Mouse (Mus musculus) small intestine, adult 2 months (tissue): ENCODE results near the gene 1700029I15Rik.

Experiments
- CTCF ChIP-seq: fragments of 200-500 bp; IDR thresholded peaks from 2 replicates; pipeline ENCODE4 v1.5.1; 2012; ENCODE audit warnings: low read depth, mild to moderate bottlenecking, control low read depth, inconsistent platforms, low read length, moderate library complexity, mixed read lengths; ENCODE audit not compliant: insufficient replicate concordance, insufficient read length; ENCODE audit errors: extremely low read depth
- POLR2A ChIP-seq: fragments of 200-500 bp; IDR thresholded peaks from 2 replicates; pipeline ENCODE4 v1.6.1; 2012; ENCODE audit warnings: low read depth, mild to moderate bottlenecking, control low read depth, inconsistent platforms, low read length, moderate library complexity

DNA sequence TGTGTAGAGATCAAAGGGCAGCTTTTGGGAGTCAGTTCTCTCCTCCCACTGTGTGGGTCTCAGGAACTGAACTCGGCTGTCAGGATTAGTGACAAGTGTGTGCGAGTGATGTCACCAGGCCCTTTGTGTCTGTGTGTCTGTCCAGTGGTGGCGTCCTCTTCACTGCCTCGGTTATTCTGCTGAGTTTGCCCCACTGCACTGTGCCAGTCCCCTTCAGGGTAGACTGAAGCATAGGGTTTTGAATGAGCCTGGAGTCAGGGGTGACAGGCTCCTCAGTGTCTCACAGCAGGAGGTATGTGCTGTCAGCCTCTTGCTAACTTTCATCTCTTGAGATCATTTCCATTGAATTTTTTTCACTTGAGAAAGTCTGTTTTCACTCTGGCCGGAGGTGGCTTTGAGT is 28.9 kb upstream of the 1700029I15Rik start:
- TF ChIP-seq POLR2A (no peak), CTCF (no peak)
